Mouse (Mus musculus): ENCODE results near the gene Mthfr. TPM values are rescaled to one million over a fixed set of nuclear protein-coding genes. Genes with fewer than 3 reads are reported as not detected.
"Not testable (repeated sequence)": the region's sequence is repeated elsewhere in the genome, so short reads cannot be mapped to it uniquely, and the experiment has no call there.

Mthfr gene
- polyA plus RNA-seq, 1 experiment from 2014 or later: 25.4 TPM

GRCm38 (mm10) chr4:148043327-148043726 is 4.5 kb downstream of the Mthfr start:
- not testable (repeated sequence) for DNase-seq (ENCODE audit: low spot score); H3K27ac ChIP-seq (replicated peaks); H3K27me3 ChIP-seq (ENCODE audit: low read depth, poor library complexity, severe bottlenecking); H3K9me3 ChIP-seq (replicated peaks)
- peaks cover 70% of the 10 kb centered on the region for H3K4me1 ChIP-seq
- H3K36me3 ChIP-seq: peaks cover 58% of the 10 kb centered on the region
- 0 out of 2 replicates have a peak overlapping the region, but pooled peaks have one; percentile 87 for H3K4me3 ChIP-seq
- WGBS: 96% methylated on average over 8 of the region's 8 CpGs

- peaks cover 69% of the 10 kb centered on the region for H3K4me1 ChIP-seq
- DNase-seq (ENCODE audit: low spot score): no peak
- WGBS: 95% methylated on average over 2 of the region's 2 CpGs
- no peaks in the 10 kb centered on the region for H3K9me3 ChIP-seq (replicated peaks)
- no peak overlapping the region for H3K4me3 ChIP-seq
- no peaks in the 10 kb centered on the region for H3K27me3 ChIP-seq (ENCODE audit: low read depth, poor library complexity, severe bottlenecking)
- peaks cover 65% of the 10 kb centered on the region for H3K36me3 ChIP-seq
- H3K27ac ChIP-seq (replicated peaks): no peak overlapping the region
These were observed 5.2 kb downstream of the Mthfr start for GRCm38 (mm10) chr4:148044113-148044512.

DNA sequence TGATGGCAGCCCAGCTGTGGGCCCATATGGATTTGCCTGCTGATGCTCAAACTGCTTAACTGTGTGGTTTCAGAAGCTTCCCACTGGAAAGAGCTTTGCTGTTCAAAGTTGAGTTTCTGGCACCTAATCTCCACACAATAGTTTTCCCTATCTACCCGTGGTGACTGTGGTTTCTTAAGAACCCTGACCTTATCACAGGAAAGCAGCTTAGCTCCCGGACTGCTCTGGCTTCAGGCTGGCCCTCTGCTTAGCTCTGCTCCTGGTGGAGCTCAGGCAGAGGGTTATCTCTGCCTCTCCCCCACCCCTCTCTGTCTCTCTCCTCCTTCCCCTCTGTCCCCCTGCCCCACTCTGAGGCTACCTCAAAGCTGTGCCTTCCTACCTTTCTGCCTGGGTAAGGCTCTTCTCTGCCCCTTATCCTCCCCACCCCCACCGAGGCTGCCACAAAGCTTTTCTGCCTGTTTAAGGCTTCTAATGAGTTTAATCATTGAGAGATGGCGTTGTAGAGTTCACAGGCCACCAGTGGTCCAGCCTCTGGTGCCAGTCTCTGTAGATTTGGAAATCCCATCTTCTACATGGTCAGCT is 7.7 kb downstream of the Mthfr start:
- no peaks in the 10 kb centered on the region for H3K27me3 ChIP-seq (ENCODE audit: low read depth, poor library complexity, severe bottlenecking)
- no peak overlapping the region for H3K4me3 ChIP-seq
- H3K27ac ChIP-seq (replicated peaks): peak overlapping the region; percentile 43; the same call in 1 of the 2 replicates
- 40% methylated on average over 4 of the region's 4 CpGs for WGBS
- peaks cover 45% of the 10 kb centered on the region for H3K4me1 ChIP-seq
- DNase-seq (ENCODE audit: low spot score): no peak
- H3K36me3 ChIP-seq: peaks cover 90% of the 10 kb centered on the region
- H3K9me3 ChIP-seq (replicated peaks): no peaks in the 10 kb centered on the region

GRCm38 (mm10) chr4:148050396-148050914 is 11.6 kb downstream of the Mthfr start:
- not testable (repeated sequence) for H3K4me3 ChIP-seq; H3K9me3 ChIP-seq (replicated peaks); H3K27me3 ChIP-seq (ENCODE audit: low read depth, poor library complexity, severe bottlenecking); H3K27ac ChIP-seq (replicated peaks); DNase-seq (ENCODE audit: low spot score)
- Histone ChIP-seq H3K4me1 (peaks cover 14% of the 10 kb centered on the region), H3K36me3 (peaks cover 98% of the 10 kb centered on the region)
- 97% methylated on average over 3 of the region's 3 CpGs for WGBS

DNA sequence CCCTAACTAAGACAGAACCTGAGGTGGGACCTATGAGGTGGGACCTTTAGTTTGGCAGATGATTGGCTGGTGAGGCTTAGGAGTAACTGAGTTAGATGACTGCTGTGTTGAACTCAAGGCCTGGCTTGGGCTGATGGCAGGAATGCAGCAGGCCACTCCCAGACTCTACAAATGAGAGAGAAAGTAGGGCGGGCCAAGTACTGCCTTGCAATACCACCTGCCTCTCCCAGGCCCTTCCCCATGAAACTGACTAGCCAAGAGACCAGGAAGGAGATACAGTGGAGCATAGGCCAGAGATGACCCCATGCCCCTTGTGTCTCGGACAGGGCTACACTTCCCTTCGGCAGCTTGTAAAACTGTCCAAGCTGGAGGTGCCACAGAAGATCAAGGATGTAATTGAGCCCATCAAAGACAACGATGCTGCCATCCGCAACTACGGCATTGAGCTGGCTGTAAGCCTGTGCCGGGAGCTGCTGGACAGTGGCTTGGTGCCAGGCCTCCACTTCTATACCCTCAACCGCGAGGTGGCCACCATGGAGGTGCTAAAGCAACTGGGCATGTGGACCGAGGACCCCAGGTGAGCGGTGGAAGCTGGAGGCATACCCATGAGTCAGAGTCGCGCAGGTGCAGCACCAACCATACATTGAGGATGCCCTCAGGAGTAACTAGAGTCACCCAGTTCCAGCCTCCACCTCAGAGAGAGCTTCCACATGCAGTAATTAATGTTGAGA is 12.3 kb downstream of the Mthfr start:
- Histone ChIP-seq H3K36me3 (peaks cover 99% of the 10 kb centered on the region), H3K9me3 (replicated peaks) (no peaks in the 10 kb centered on the region), H3K27me3 (ENCODE audit: low read depth, poor library complexity, severe bottlenecking) (no peaks in the 10 kb centered on the region), H3K4me3 (no peak overlapping the region), H3K4me1 (peaks cover 6% of the 10 kb centered on the region), H3K27ac (replicated peaks) (no peak overlapping the region)
- no peak for DNase-seq (ENCODE audit: low spot score)
- 94% methylated on average over 13 of the region's 13 CpGs for WGBS

DNA sequence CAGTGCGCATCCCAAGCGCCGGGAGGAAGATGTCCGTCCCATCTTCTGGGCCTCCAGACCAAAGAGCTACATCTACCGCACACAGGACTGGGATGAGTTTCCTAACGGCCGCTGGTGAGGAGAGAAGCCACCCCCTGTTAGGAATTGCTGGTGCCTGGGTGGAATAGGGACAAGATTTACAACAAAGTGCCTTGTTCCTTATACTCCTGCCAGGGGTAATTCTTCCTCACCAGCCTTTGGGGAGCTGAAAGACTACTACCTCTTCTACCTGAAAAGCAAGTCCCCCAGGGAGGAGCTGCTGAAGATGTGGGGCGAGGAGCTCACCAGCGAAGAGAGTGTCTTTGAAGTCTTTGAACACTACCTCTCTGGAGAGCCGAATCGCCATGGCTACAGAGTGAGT is 13.0 kb downstream of the Mthfr start:
- 88% methylated on average over 11 of the region's 11 CpGs for WGBS
- Histone ChIP-seq H3K4me1 (no peaks in the 10 kb centered on the region), H3K36me3 (peaks cover 99% of the 10 kb centered on the region), H3K4me3 (no peak overlapping the region), H3K9me3 (replicated peaks) (no peaks in the 10 kb centered on the region), H3K27me3 (ENCODE audit: low read depth, poor library complexity, severe bottlenecking) (no peaks in the 10 kb centered on the region), H3K27ac (replicated peaks) (no peak overlapping the region)
- no peak for DNase-seq (ENCODE audit: low spot score)

GRCm38 (mm10) chr4:148052976-148053375 is 14.1 kb downstream of the Mthfr start:
- H3K36me3 ChIP-seq: peaks cover 99% of the 10 kb centered on the region

GRCm38 (mm10) chr4:148053417-148053920 is 14.6 kb downstream of the Mthfr start:
- H3K36me3 ChIP-seq: peaks cover 99% of the 10 kb centered on the region
- no peak overlapping the region for H3K4me3 ChIP-seq
- no peaks in the 10 kb centered on the region for H3K4me1 ChIP-seq
- H3K9me3 ChIP-seq (replicated peaks): no peaks in the 10 kb centered on the region
- H3K27ac ChIP-seq (replicated peaks): no peak overlapping the region
- H3K27me3 ChIP-seq (ENCODE audit: low read depth, poor library complexity, severe bottlenecking): no peaks in the 10 kb centered on the region
- no peak for DNase-seq (ENCODE audit: low spot score)
- 92% methylated on average over 12 of the region's 12 CpGs for WGBS

More at GRCm38 (mm10) chr4:148052976-148053375, 14.1 kb downstream of the Mthfr start:
- H3K27me3 ChIP-seq (ENCODE audit: low read depth, poor library complexity, severe bottlenecking): no peaks in the 10 kb centered on the region
- H3K4me1 ChIP-seq: no peaks in the 10 kb centered on the region
- WGBS: 79% methylated on average over 2 of the region's 2 CpGs
- no peak for DNase-seq (ENCODE audit: low spot score)
- no peak overlapping the region for H3K4me3 ChIP-seq
- no peak overlapping the region for H3K27ac ChIP-seq (replicated peaks)
- no peaks in the 10 kb centered on the region for H3K9me3 ChIP-seq (replicated peaks)

DNA sequence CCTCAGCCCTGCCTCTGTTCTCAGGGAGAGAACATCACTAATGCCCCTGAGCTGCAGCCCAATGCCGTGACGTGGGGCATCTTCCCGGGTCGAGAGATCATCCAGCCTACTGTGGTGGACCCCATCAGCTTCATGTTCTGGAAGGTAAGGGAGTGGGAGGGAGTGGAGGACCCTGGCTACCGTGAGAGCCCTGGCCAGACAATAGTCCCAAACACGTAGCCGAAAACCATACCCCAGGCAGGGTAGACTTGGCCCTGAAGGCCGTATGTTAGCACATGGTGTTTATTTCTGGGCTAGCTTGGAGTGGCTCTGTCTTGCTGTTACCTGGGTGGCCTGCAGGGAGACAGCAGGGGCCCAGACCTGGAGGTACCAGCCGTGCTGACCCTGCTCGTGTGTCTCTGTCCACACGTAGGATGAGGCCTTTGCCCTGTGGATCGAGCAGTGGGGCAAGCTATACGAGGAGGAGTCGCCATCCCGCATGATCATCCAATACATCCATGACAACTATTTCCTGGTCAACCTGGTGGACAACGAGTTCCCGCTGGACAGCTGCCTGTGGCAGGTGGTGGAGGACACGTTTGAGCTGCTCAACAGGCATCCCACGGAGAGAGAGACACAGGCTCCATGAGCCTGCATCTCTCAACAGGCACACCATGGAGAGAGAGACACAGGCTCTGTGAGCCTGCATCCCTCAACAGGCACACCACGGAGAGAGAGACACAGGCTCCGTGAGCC is 16.3 kb downstream of the Mthfr start:
- no peak overlapping the region for H3K27ac ChIP-seq (replicated peaks)
- no peak for DNase-seq (ENCODE audit: low spot score)
- H3K4me1 ChIP-seq: peaks cover 2% of the 10 kb centered on the region; the same call in 1 of the 2 replicates
- WGBS: 92% methylated on average over 21 of the region's 21 CpGs
- peaks cover 90% of the 10 kb centered on the region for H3K36me3 ChIP-seq
- H3K27me3 ChIP-seq (ENCODE audit: low read depth, poor library complexity, severe bottlenecking): no peaks in the 10 kb centered on the region
- H3K9me3 ChIP-seq (replicated peaks): no peaks in the 10 kb centered on the region
- no peak overlapping the region for H3K4me3 ChIP-seq

DNA sequence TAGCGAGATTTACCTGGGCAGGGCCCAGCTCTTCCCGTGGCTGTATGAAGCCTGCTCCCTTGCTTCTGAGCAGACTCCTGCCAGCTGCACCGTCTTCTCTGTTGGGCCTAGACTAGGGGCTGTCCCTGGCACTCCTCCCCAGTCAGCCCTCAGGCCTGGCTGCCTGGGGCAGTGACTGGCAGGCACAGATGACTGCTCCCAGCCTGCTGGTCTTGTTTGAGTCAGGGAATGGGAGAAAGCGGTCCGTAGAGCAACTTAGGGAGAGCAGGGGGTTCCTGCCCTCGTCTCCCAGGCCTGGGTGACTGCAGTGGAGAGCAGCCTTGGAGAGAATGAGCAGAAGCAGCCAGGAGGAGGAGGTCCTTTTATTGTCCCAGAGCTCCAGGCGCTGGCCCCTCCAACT is 17.4 kb downstream of the Mthfr start:
- 90% methylated on average over 7 of the region's 7 CpGs for WGBS
- Histone ChIP-seq H3K4me3 (no peak overlapping the region), H3K27me3 (ENCODE audit: low read depth, poor library complexity, severe bottlenecking) (no peaks in the 10 kb centered on the region), H3K9me3 (replicated peaks) (no peaks in the 10 kb centered on the region), H3K27ac (replicated peaks) (no peak overlapping the region), H3K36me3 (peaks cover 79% of the 10 kb centered on the region), H3K4me1 (peaks cover 6% of the 10 kb centered on the region; the same call in 1 of the 2 replicates)
- no peak for DNase-seq (ENCODE audit: low spot score)

DNA sequence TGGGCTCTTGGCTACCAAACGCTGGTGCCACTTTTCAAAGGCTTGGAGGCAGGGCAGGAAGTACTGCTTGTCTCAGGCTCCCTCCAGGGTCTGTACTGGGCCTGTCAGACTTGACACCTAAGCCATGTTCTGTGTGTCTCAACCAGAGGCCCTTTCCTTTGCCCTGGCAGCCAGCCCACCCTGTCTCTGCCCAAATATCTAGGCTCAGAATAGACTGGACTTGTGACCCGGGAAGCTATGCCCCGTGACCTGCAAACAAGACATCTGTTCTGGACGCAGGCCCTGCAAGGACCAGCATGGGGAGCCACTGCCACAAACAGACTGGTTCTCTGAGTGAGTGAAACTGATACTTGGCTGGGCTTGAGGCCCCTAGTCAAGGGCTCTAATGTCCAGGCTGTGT is 17.9 kb downstream of the Mthfr start:
- H3K27ac ChIP-seq (replicated peaks): no peak overlapping the region
- 83% methylated on average over 4 of the region's 4 CpGs for WGBS
- no peaks in the 10 kb centered on the region for H3K27me3 ChIP-seq (ENCODE audit: low read depth, poor library complexity, severe bottlenecking)
- no peak overlapping the region for H3K4me3 ChIP-seq
- peaks cover 6% of the 10 kb centered on the region; the same call in 1 of the 2 replicates for H3K4me1 ChIP-seq
- no peaks in the 10 kb centered on the region for H3K9me3 ChIP-seq (replicated peaks)
- peaks cover 73% of the 10 kb centered on the region for H3K36me3 ChIP-seq
- no peak for DNase-seq (ENCODE audit: low spot score)

- 76% methylated on average over 5 of the region's 5 CpGs for WGBS
- no peak overlapping the region for H3K27ac ChIP-seq (replicated peaks)
- H3K36me3 ChIP-seq: peaks cover 64% of the 10 kb centered on the region
- no peak for DNase-seq (ENCODE audit: low spot score)
- H3K27me3 ChIP-seq (ENCODE audit: low read depth, poor library complexity, severe bottlenecking): no peaks in the 10 kb centered on the region
- H3K4me1 ChIP-seq: peaks cover 6% of the 10 kb centered on the region; the same call in 1 of the 2 replicates
- H3K4me3 ChIP-seq: no peak overlapping the region
- no peaks in the 10 kb centered on the region for H3K9me3 ChIP-seq (replicated peaks)
These were observed 18.9 kb downstream of the Mthfr start for GRCm38 (mm10) chr4:148057661-148058209.

All from midbrain, embryonic 10.5 days (tissue).